Mouse (Mus musculus): ENCODE results near the gene Reep3.

Gene Reep3

DNA sequence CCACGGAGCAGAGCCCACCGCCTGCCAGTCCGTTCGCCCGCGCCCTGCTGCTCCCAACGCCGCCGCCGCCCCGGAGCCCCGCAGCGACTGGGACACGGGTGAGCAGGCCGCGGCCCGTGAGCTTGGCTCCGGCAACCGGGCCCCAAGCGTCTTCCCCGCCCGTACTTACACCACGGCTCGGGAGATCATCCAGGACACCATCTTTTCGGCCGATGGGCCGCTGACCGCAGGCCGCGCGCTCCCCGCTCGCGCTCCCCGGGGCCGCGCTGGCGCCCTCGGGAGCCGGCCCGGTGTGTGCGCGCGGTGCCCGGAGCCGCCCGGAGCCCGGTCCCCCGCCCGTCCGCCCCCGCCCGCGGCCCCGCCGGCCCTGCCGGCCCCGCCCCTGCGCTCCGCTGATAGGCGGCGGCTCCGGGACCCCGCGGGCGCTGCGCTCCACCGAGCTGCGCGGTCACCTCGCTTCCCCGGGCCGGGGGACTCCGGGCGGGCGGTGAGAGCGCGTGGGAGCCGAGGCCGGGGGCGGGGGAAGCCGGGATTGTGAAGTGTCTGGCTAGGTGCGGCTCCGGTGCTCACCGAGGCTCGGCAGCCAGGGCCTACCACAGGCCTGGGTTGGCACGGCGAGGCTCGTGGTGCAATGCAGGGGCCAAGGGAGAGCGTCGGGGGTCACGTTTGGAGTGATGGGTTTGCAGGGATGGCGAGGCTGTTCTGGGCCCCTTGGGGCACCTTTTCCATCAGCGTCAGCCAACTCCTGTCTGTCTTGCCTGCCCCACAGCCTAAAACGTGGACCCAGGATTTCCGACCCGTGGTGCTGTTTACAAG, at the start of gene Reep3:
Gene Reep3 (minus strand): TSS at position 325 of the 816 bp plus-strand sequence.
- ChIA-PET POLR2A (interaction anchor here (0.6 to 16.6 kb wide), 48 partner anchors 11 to 442 kb away, joined by 3 to 354 read pairs (median 6); no protein-coding TSS in a partner anchor), CTCF (interaction anchor here in 3 of 4 experiments (0.6 to 0.9 kb wide), 4 partner anchors 44 to 204 kb away, joined by 3 to 6 read pairs (median 3); no protein-coding TSS in a partner anchor)

DNA sequence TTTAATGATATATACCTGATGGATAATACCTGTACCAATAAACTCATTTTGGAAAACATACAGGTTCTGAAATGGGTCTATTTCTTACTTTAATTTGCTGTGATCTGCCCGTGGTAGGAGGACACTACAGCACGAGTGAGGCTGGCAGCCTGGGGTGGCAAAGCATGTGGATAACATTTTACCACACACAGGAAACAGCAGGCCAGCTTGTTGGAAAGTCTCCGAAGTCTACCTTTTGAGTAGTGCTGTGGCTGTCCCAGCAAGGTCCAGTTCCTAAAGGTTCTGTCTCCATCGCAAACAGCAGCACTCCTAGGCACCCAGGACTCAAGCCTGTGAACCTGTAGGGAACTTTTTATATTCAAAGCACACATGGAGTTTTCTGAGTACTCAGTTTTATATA, 48.9 kb upstream of the Reep3 start:
- ChIA-PET CTCF (no interaction called here), POLR2A (interaction anchor here in 2 of 4 experiments (1.0 to 1.6 kb wide), 2 partner anchors 11 to 43 kb away, joined by 4 read pairs; no protein-coding TSS in a partner anchor)

DNA sequence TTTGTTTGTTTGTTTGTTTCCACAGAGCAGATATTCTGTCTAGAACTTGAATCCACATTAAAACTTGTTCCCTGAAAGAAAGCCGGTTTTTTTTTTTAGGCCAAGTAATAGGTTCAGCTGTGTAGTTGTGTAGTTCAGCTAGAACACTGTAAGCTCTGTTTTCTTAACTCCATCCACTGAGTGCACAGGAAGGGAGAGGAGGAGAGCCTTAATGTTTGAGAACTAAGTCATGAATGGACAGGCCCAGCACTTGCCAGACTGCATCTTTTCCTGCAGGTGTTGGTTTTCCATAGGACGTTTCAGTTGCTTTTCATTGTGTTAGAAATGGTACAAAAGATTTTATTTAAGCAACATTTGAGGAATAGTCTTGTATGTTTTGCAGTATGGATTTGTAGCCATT, 47.5 kb upstream of the Reep3 start:
- ChIA-PET CTCF (interaction anchor here in 1 of 4 experiments (0.6 kb wide), 1 partner anchor 734 kb away, joined by 3 read pairs; no protein-coding TSS in a partner anchor), POLR2A (interaction anchor here in 1 of 4 experiments (1.1 kb wide), 1 partner anchor 43 kb away, joined by 4 read pairs; no protein-coding TSS in a partner anchor)

DNA sequence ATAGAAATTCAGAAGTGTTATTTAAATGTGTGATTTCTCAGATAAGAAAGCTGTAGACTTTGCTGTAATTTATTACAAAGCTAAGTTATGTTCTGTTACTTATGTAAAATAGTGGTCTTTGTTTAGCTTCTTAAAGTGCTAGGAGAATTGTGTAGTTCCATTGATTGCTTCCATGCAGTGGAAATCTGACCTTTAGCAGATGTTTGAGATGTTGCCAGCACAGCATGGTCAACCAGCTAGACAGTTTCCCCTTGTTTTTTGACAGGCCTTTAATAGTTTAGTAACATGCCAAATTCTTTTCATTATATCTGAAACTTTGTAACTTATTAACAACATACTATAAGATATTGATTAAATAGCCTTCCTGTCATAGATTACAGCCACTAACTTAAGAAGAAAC, 46.9 kb upstream of the Reep3 start:
- ChIA-PET CTCF (interaction anchor here in 3 of 4 experiments (0.6 to 1.7 kb wide), 7 partner anchors 8 to 734 kb away, joined by 3 to 7 read pairs (median 3); no protein-coding TSS in a partner anchor), POLR2A (interaction anchor here in 2 of 4 experiments (0.6 to 1.7 kb wide), 6 partner anchors 8 to 147 kb away, joined by 3 to 6 read pairs (median 3); no protein-coding TSS in a partner anchor)

DNA sequence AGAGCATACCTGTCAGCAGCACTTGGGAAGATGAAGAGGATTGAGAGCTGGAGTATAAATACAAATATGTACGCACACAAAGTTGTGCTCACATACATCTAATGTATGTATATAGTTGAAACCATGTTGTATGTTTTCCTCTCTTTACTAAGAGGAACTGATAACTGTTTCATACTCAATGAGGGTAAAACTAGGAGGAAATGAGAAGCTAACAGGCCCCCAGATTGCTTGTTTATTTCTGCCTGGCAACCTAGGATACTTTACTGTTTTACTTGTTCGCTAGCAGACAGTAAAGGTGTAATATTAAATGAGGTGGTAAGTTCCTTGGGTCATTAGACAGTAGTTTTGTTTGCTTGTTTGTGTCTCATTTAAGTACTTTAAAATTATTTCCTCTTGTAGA, 40.7 kb upstream of the Reep3 start:
- ChIA-PET CTCF (no interaction called here), POLR2A (interaction anchor here in 3 of 4 experiments (0.8 to 1.8 kb wide), 4 partner anchors 36 to 134 kb away, joined by 3 to 5 read pairs (median 3); no protein-coding TSS in a partner anchor)

DNA sequence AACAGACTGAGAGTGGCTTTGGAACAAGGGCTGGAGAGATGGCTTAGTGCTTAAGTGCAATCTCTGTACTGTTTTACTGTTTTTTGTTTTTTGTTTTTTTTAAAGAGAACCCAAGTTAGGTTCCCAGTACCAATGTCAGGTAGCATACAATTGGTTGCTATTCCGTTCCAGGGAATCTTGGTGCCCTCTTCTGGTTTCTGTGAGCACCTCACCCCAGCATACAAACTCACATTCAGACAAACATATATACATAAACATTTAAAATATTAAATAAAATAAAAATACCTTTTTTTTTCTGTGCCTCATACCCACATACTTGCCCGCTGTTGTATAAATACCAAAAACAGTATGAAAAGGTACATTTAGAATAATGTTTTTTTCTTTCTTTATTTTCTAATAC, 37.6 kb upstream of the Reep3 start:
- POLR2A ChIA-PET, result interaction anchor here in 1 of 4 experiments (1.4 kb wide), 1 partner anchor 9 kb away, joined by 5 read pairs; no protein-coding TSS in a partner anchor
- CTCF ChIA-PET, result no interaction called here

DNA sequence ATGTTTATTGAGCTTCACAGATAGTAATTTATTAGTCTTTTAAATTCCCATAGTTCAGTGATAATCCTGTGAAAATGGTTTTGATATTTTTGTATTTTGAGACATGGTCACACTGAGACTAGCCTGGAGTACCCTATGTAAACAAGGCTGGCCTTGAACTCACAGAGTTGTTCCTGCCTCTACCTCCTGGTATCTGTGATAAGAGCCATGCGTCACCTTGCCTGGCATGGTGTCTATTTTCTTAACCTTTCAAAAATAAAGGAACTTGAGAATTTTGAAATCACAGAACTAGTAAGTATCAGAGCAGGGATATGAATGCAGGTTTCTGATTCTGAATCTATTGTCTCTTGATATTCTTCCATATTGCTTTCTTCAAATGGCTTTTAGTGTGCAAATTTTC, 35.0 kb upstream of the Reep3 start:
- ChIA-PET POLR2A (interaction anchor here in 3 of 4 experiments (0.6 to 2.3 kb wide), 14 partner anchors 8 to 215 kb away, joined by 3 to 10 read pairs (median 4); no protein-coding TSS in a partner anchor), CTCF (interaction anchor here in 1 of 4 experiments (0.6 kb wide), 1 partner anchor 95 kb away, joined by 5 read pairs; no protein-coding TSS in a partner anchor)

DNA sequence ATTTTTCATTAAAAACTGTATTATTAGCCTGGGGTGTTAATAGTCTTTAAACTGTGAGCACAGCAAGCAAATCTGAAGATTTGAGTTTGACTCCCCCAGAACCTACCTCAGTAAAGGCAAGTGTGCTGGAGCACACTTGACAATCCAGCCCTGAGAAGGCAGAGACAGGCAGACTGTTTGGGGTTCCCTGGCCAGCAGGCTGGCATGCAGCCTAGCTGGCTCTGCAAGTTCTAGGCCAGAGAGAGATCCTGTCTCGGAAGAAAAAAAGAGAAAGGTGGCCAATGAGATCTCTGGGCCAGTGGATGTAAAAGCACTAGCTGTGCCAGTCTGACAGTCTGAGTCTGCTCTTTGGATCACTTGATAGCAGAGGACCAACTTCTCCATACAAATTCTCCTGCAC, 32.8 kb upstream of the Reep3 start:
- CTCF ChIA-PET, result no interaction called here

DNA sequence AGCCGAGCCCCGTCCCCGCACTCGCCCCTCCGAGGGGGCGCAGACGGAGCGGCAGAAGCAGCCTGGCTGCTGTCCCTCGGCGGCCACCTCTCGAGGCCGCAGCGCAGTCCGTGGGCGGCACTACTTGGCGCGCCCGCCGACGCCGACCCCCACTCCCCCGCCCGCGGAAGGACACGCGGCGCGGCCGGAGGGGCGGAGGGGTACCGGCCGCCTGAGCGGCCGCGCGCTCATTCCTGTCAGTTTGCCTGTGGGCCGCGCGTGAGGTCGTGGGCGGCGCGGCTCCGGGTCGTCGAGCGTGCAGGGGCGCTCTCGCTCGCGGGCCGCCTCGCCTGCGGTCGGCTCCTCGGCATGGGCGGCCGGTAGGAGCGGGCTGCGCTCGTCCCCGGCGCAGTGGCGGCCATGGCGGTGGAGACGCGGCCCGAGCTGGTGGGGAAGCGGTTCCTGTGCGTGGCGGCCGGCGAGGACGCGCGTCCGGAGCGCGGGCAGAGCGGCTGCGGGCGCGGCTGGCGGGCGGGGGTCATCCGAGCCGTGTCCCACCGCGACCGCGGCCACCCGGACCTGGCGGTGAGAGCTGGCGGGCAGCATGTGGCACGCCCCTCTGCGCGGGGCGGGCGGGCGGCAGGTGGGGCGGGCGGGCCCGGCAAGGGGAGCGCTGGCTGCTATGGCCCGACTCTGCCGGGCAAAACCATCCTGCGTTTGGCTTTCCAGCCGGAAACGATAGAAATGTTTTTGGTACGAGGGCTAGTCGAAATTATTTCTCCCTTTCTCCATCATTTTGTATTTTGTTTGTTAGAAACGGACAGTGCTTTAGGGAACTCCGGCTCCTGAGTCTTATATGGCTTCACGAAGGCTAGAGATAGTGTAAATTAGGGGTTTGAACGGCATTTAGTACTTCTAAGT, 30.4 kb upstream of the Reep3 start:
- ChIA-PET CTCF (interaction anchor here in 1 of 4 experiments (0.6 kb wide), 1 partner anchor 1013 kb away, joined by 3 read pairs; no protein-coding TSS in a partner anchor), POLR2A (interaction anchor here (0.8 to 2.4 kb wide), 30 partner anchors 8 to 210 kb away, joined by 3 to 12 read pairs (median 4); partner anchors contain the start of genes Reep3 (in 2 of the 4) and Jmjd1c (in 1 of the 4))

More for the DNA sequence above, 32.8 kb upstream of the Reep3 start:
- POLR2A ChIA-PET, result interaction anchor here in 1 of 4 experiments (0.5 to 2.3 kb wide), 3 partner anchors 10 to 225 kb away, joined by 3 to 10 read pairs (median 6); no protein-coding TSS in a partner anchor

DNA sequence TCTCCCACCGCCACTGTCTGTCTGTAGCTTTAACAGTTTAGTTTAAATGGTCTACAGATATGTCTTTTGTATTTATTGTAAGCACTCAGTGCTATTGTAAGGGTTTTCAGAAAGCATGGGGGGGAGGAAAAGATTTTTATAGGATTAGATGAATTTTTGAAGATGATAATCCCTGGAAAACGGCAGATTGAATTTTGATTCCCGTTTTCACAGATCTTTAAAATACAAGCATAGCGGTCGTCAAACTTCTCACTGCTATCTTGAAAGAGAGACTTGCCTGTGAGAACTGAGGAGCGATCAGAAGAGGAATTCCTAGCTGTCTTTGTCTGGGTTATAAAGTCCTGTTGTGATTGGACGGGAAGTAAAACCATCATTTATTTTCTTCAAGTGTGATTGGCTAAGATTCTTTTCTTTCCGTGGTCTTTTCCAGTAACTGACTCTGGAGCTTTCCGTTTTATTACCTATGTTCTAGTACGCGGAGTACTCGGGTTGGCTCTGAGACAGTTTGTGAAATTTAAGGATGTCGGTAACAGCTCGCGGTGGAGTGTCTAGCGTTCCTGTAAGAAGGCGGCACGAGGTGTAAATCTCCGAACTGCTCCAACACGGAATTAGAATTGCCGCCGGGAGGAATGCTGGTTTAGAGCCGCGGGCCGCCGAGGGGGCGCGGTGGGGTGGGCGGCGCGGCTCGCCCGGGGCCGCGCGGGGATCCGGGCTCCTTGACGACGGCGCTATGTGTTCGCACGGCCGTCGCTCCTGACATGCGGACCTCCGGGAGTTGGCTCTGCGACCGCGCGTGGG, 29.5 kb upstream of the Reep3 start:
- ChIA-PET CTCF (interaction anchor here (0.5 to 0.9 kb wide), 5 partner anchors 10 to 1014 kb away, joined by 3 to 4 read pairs (median 4); no protein-coding TSS in a partner anchor), POLR2A (interaction anchor here (0.6 to 2.4 kb wide), 40 partner anchors 7 to 214 kb away, joined by 3 to 12 read pairs (median 4); partner anchors contain the start of genes Reep3 (in 2 of the 4) and Jmjd1c (in 1 of the 4))

DNA sequence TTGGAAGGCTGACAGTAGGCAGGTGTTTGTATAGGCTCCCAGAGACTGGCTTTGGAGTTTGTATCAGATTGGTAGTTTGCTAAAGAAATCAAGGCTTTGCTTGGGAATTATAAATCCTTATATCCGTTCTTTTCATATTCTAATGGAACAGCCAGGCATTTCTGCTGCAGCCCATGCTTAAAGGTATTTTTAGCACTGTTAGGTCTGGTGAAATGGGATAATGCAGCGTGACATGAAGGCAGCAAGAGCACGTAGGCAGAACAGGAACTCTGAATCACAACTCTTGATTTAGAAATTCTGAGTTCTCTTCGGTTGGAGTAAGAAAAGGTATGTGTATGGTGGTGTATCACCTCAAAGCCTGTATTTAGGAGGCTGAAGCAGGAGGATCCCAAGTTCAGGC, 27.4 kb upstream of the Reep3 start:
- POLR2A ChIA-PET, result interaction anchor here in 1 of 4 experiments (1.0 to 1.3 kb wide), 3 partner anchors 19 to 29 kb away, joined by 3 read pairs; no protein-coding TSS in a partner anchor

DNA sequence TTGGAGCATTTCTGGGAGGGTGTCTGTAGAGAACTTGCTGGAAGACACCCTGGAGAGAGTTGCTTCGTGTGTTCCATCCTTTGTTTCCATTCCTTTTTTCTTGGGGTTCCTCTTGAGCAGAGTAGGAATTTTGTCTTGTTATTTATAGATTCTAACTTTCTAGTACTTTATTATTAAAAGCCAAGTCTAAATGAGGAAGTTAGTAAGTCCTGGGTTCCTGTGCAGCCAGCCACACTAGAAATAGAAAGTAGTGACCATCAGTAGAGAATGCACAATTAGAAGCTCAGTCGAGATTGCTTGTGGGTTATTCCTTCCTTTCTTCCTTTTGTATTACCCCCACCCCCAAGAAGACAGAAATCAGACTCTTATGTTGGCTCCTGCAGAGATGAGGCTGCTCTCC, 27.0 kb upstream of the Reep3 start:
- POLR2A ChIA-PET, result interaction anchor here in 1 of 4 experiments (1.0 to 2.4 kb wide), 6 partner anchors 10 to 30 kb away, joined by 3 to 7 read pairs (median 3); no protein-coding TSS in a partner anchor
- CTCF ChIA-PET, result interaction anchor here in 1 of 4 experiments (0.6 kb wide), 1 partner anchor 9 kb away, joined by 6 read pairs; no protein-coding TSS in a partner anchor

More for the DNA sequence above, 27.4 kb upstream of the Reep3 start:
- CTCF ChIA-PET, result no interaction called here

DNA sequence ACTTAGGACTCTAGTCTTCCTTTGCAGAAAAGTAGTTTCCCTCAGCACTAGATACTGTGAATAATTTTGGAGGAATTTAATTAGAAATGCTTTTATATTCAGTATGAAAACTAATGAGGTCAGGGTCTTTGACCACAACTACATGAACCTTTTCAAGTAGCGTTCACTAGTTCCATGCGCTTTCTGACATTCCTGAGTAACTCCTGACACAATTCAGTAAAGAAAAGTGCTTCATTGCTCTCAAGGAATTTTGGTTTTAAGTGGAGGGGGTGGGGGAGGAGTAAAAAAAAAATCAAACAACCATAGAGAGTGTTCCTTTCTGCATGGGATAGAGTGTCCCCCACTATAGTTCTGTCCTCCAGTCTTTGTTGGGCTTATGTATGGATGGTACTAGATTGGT, 23.9 kb upstream of the Reep3 start:
- CTCF ChIA-PET, result no interaction called here
- POLR2A ChIA-PET, result interaction anchor here in 3 of 4 experiments (0.8 to 16.6 kb wide), 5 partner anchors 9 to 22 kb away, joined by 3 to 207 read pairs (median 3); partner anchors contain the start of genes Jmjd1c (in 1 of the 3) and Reep3 (in 1 of the 3)

DNA sequence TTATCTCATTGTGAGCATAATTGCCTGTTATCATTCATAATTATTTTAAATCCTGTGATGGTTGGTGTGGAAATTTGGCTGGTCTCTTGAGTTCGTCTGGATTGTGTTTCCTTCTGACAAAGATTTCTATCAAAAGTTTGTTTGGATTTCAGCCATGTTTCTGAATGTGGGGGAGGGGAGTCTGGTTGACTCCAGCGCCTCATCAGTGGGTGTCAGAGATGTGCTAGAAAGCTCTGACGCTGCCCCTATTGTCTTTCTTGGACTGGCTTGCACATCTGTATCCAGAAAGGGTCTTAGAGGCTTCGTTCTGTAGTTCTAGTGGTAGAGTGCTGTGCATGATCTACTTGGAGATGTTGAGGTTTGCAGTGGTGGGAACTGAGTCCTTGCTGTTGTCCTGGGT, 23.4 kb upstream of the Reep3 start:
- ChIA-PET POLR2A (interaction anchor here in 3 of 4 experiments (0.6 to 16.6 kb wide), 13 partner anchors 7 to 199 kb away, joined by 3 to 207 read pairs (median 9); partner anchors contain the start of genes Jmjd1c (in 1 of the 3) and Reep3 (in 1 of the 3)), CTCF (interaction anchor here in 1 of 4 experiments (0.6 kb wide), 1 partner anchor 104 kb away, joined by 4 read pairs; no protein-coding TSS in a partner anchor)

DNA sequence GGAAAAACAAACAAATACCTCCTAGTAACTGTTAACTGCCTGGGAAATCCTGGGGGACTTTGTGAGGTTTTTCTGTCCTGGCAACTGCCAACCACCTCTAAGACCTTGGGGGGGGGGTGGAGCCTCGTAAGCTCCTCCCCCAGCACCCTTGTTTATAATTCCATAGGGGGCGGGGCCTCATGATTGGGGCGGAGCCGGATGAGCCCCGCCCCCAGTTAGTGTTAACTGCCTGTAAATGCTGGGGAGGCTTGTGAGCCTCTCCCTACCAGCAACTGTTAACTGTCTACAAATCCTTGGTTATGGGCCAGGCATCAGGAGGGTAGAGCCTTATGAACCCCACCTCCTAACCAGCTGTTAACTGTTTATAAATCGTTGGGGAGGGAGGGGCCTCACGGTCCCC, 22.5 kb upstream of the Reep3 start:
- ChIA-PET CTCF (interaction anchor here in 1 of 4 experiments (0.6 to 0.9 kb wide), 2 partner anchors 104 to 208 kb away, joined by 4 to 5 read pairs; no protein-coding TSS in a partner anchor), POLR2A (interaction anchor here (0.5 to 16.6 kb wide), 29 partner anchors 8 to 203 kb away, joined by 3 to 207 read pairs (median 5); partner anchors contain the start of genes Jmjd1c (in 1 of the 4) and Reep3 (in 1 of the 4))

DNA sequence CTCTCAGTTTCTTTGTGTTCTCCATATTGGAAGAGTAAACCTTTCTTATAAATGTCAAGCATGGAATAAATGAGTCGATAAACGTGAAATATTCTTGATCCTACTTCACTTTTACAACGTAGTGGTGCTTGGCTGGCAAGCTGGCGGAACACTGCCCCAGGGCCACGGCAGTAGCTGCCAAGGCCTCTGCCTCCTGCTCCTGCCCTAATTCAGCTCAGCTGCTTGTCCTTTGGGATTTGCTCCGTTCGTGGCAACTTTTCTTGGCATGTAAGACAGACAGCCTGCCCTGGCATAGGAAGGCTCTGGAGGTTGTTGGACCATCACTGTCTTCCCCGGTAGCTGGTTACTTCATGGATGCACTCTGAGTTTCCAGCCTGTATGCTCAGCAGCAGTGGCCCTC, 19.5 kb upstream of the Reep3 start:
- POLR2A ChIA-PET, result interaction anchor here (0.6 to 16.6 kb wide), 21 partner anchors 8 to 206 kb away, joined by 3 to 207 read pairs (median 4); partner anchors contain the start of genes Jmjd1c (in 1 of the 4) and Reep3 (in 1 of the 4)
- CTCF ChIA-PET, result interaction anchor here in 3 of 4 experiments (0.7 to 1.4 kb wide), 4 partner anchors 10 to 99 kb away, joined by 4 to 7 read pairs (median 4); no protein-coding TSS in a partner anchor

All from embryonic stem cell, embryonic (primary cell).